Mouse (Mus musculus): Measurements from ENCODE around the gene Tagap. TPM values are rescaled to one million over a fixed set of nuclear protein-coding genes. Genes with fewer than 3 reads are reported as not detected.

The Tagap gene
- polyA plus RNA-seq, 1 experiment from 2014 or later, result 0.55 TPM

- ATAC-seq (ENCODE audit: insufficient number of reproducible peaks, low FRiP score, low TSS enrichment, low read depth), result no peak
- no peaks in the 10 kb centered on the region for H3K9me3 ChIP-seq
- H3K27ac ChIP-seq, result no peak overlapping the region
- H3K4me1 ChIP-seq, result no peaks in the 10 kb centered on the region
- no peak overlapping the region for H3K9ac ChIP-seq
- H3K36me3 ChIP-seq, result no peaks in the 10 kb centered on the region
- no peak overlapping the region for H3K4me2 ChIP-seq
- H3K4me3 ChIP-seq, result no peak overlapping the region
- H3K27me3 ChIP-seq, result no peaks in the 10 kb centered on the region; the same call in 1 of the 2 replicates
- 65% methylated on average over 10 of the region's 10 CpGs for WGBS
These were observed 29.7 kb upstream of the Tagap start for GRCm38 (mm10) chr17:7896047-7896635.

DNA sequence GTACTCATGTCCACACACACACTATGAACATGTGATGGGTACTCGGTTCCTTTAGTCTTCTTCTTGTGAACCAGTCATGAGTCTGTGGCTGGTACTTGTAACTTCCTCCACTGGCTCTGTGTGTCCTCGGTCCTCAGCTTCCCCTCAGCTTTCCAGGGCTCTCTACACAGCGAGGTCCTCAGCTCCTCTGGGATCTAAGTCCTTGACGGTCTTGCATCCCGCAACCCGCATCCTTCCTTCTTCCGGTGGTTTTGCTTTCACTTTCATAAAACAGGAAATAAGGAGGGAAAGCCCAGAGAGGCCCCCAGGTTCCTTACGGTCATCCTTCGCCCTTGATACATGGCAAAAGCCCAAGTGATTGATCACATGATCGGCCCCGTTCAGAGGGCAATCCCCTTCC is 28.7 kb upstream of the Tagap start:
- no peak for ATAC-seq (ENCODE audit: insufficient number of reproducible peaks, low FRiP score, low TSS enrichment, low read depth)
- WGBS, result 74% methylated on average over 11 of the region's 11 CpGs
- Histone ChIP-seq H3K4me1 (no peaks in the 10 kb centered on the region), H3K9me3 (no peaks in the 10 kb centered on the region), H3K27ac (no peak overlapping the region), H3K9ac (no peak overlapping the region), H3K4me2 (no peak overlapping the region), H3K36me3 (no peaks in the 10 kb centered on the region), H3K4me3 (no peak overlapping the region), H3K27me3 (no peaks in the 10 kb centered on the region; the same call in 1 of the 2 replicates)

GRCm38 (mm10) chr17:7897756-7898155 is 28.0 kb upstream of the Tagap start:
- Histone ChIP-seq H3K36me3 (no peaks in the 10 kb centered on the region), H3K27me3 (no peaks in the 10 kb centered on the region; the same call in 1 of the 2 replicates), H3K4me2 (no peak overlapping the region), H3K27ac (no peak overlapping the region), H3K9me3 (no peaks in the 10 kb centered on the region), H3K4me1 (no peaks in the 10 kb centered on the region), H3K9ac (no peak overlapping the region), H3K4me3 (no peak overlapping the region)
- WGBS, result 82% methylated on average over 4 of the region's 4 CpGs
- no peak for ATAC-seq (ENCODE audit: insufficient number of reproducible peaks, low FRiP score, low TSS enrichment, low read depth)

- ATAC-seq (ENCODE audit: insufficient number of reproducible peaks, low FRiP score, low TSS enrichment, low read depth), result no peak
- H3K4me1 ChIP-seq, result no peaks in the 10 kb centered on the region
- no peak overlapping the region for H3K4me3 ChIP-seq
- 61% methylated on average over 6 of the region's 6 CpGs for WGBS
- H3K4me2 ChIP-seq, result no peak overlapping the region
- H3K9ac ChIP-seq, result no peak overlapping the region
- no peaks in the 10 kb centered on the region for H3K9me3 ChIP-seq
- H3K36me3 ChIP-seq, result no peaks in the 10 kb centered on the region
- no peak overlapping the region for H3K27ac ChIP-seq
- no peaks in the 10 kb centered on the region; the same call in 1 of the 2 replicates for H3K27me3 ChIP-seq
These were observed 26.6 kb upstream of the Tagap start for GRCm38 (mm10) chr17:7899233-7899632.

DNA sequence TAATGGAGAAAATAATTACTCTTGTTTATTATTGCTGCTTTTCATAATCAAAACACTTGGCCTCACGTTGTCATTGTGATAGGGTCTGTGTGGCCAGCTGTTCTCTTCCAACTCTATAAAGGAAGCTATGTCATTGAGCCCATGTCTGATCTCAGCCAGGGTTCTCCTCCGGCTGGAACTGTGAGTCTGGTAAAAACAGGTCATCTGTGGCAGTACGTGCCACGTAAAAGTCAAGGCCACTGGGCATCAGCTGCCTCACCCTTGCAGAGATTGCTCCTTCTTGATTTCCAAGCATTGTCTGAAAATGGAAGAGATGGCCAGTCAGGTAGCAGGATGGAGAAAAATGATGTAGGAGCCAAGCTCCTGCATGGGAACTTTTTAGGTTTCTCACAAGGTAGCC is 25.8 kb upstream of the Tagap start:
- H3K27me3 ChIP-seq, result no peaks in the 10 kb centered on the region; the same call in 1 of the 2 replicates
- no peaks in the 10 kb centered on the region for H3K36me3 ChIP-seq
- H3K4me1 ChIP-seq, result no peaks in the 10 kb centered on the region
- no peaks in the 10 kb centered on the region for H3K9me3 ChIP-seq
- ATAC-seq (ENCODE audit: insufficient number of reproducible peaks, low FRiP score, low TSS enrichment, low read depth), result no peak
- H3K27ac ChIP-seq, result no peak overlapping the region
- H3K9ac ChIP-seq, result no peak overlapping the region
- 70% methylated on average over 4 of the region's 4 CpGs for WGBS
- H3K4me3 ChIP-seq, result no peak overlapping the region
- no peak overlapping the region for H3K4me2 ChIP-seq

DNA sequence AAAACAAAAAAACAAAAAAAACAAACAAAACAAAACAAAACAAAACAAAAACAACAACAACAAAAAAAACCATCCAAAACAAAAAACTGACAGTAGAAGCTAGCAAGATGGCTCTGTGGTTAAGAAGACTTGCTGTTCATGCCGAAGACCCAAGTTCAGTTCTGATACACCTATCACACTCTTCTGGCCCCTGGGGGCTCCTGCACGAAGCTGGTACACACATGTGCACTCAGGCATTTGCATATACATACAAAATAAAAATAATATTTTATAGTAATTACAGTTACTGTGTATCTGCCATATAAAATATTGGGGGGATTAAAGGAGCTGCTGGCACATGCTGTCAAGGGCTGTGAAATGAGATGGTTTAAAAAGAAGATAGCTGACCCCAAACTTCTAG is 24.3 kb upstream of the Tagap start:
- no peak for ATAC-seq (ENCODE audit: insufficient number of reproducible peaks, low FRiP score, low TSS enrichment, low read depth)
- H3K9me3 ChIP-seq, result no peaks in the 10 kb centered on the region
- H3K4me3 ChIP-seq, result no peak overlapping the region
- no peaks in the 10 kb centered on the region for H3K27me3 ChIP-seq
- no peak overlapping the region for H3K27ac ChIP-seq
- H3K36me3 ChIP-seq, result no peaks in the 10 kb centered on the region
- no peak overlapping the region for H3K9ac ChIP-seq
- WGBS, result 70% methylated on average over 2 of the region's 2 CpGs
- no peaks in the 10 kb centered on the region for H3K4me1 ChIP-seq
- no peak overlapping the region for H3K4me2 ChIP-seq

GRCm38 (mm10) chr17:7902362-7902761 is 23.4 kb upstream of the Tagap start:
- no peaks in the 10 kb centered on the region for H3K9me3 ChIP-seq
- H3K4me3 ChIP-seq, result no peak overlapping the region
- 63% methylated on average over 3 of the region's 3 CpGs for WGBS
- no peak overlapping the region for H3K9ac ChIP-seq
- H3K4me2 ChIP-seq, result no peak overlapping the region
- H3K27ac ChIP-seq, result no peak overlapping the region
- no peaks in the 10 kb centered on the region for H3K27me3 ChIP-seq
- H3K4me1 ChIP-seq, result no peaks in the 10 kb centered on the region
- H3K36me3 ChIP-seq, result no peaks in the 10 kb centered on the region
- ATAC-seq (ENCODE audit: insufficient number of reproducible peaks, low FRiP score, low TSS enrichment, low read depth), result no peak

DNA sequence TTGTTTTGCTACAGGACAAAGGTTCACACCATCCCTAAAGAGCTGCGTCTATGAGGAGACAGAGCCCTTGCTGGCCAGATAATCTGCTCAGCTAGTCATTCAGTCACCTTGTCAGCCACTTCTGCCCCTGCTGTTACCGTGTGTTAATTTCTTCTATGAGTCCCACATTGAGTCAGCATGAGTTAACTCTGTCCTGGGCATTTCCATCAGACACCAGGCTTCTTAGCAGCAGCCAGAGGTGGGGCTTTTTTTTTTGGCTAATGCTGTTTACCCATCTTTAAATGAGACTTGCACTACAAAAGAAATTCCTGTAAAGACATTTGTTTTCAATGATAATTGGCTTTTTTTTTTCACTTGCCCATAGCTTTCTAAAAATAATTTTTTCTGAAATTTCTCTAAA is 20.8 kb upstream of the Tagap start:
- H3K4me1 ChIP-seq, result no peaks in the 10 kb centered on the region
- H3K27me3 ChIP-seq, result no peaks in the 10 kb centered on the region
- no peak overlapping the region for H3K9ac ChIP-seq
- H3K4me3 ChIP-seq, result no peak overlapping the region
- no peak overlapping the region for H3K27ac ChIP-seq
- H3K36me3 ChIP-seq, result no peaks in the 10 kb centered on the region
- no peaks in the 10 kb centered on the region for H3K9me3 ChIP-seq
- H3K4me2 ChIP-seq, result no peak overlapping the region
- ATAC-seq (ENCODE audit: insufficient number of reproducible peaks, low FRiP score, low TSS enrichment, low read depth), result no peak
- WGBS, result 48% methylated on average over 2 of the region's 2 CpGs

- no peaks in the 10 kb centered on the region for H3K4me1 ChIP-seq
- WGBS, result 43% methylated on average over 4 of the region's 4 CpGs
- no peaks in the 10 kb centered on the region for H3K27me3 ChIP-seq
- H3K9me3 ChIP-seq, result no peaks in the 10 kb centered on the region
- no peak overlapping the region for H3K27ac ChIP-seq
- no peak overlapping the region for H3K4me2 ChIP-seq
- no peaks in the 10 kb centered on the region for H3K36me3 ChIP-seq
- H3K4me3 ChIP-seq, result no peak overlapping the region
- no peak for ATAC-seq (ENCODE audit: insufficient number of reproducible peaks, low FRiP score, low TSS enrichment, low read depth)
- H3K9ac ChIP-seq, result no peak overlapping the region
These were observed 19.7 kb upstream of the Tagap start for GRCm38 (mm10) chr17:7905936-7906685.

DNA sequence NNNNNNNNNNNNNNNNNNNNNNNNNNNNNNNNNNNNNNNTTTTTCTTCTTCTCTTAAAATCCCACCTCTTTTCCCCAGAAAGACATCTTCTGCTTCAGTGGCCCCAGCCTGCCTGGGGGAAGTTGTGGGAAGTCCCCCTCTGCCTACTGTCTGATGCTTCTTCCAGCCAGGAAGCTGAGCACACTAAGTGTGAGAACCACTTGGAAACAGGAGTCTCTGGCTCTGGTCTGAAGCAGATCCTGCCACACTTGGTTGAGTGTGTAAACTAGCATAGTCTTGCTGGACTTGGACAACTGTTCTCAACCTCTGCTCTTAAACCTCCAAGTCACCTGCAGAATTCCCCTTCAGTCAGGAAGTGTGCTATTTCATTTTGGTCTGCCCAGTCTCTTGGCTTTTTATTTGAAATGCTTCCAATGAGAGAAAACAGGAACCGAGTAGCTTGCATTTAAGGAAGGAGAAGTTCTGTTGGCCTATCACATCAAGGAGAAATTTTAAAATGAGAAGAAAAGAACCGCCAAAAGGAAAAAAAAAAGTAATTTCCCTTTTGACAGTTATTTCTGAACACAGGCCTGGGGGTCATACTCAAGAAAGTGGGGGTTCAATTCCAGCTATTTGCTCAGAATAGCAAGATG is 11.1 kb upstream of the Tagap start:
- Histone ChIP-seq H3K9me3 (no peaks in the 10 kb centered on the region), H3K4me1 (no peaks in the 10 kb centered on the region), H3K9ac (no peak overlapping the region), H3K36me3 (no peaks in the 10 kb centered on the region), H3K27me3 (no peaks in the 10 kb centered on the region), H3K4me3 (no peak overlapping the region), H3K4me2 (no peak overlapping the region), H3K27ac (no peak overlapping the region)
- no peak for ATAC-seq (ENCODE audit: insufficient number of reproducible peaks, low FRiP score, low TSS enrichment, low read depth)
- 80% methylated on average over 2 of the region's 2 CpGs for WGBS

GRCm38 (mm10) chr17:7915791-7916190 is 10.0 kb upstream of the Tagap start:
- no peaks in the 10 kb centered on the region for H3K36me3 ChIP-seq
- ATAC-seq (ENCODE audit: insufficient number of reproducible peaks, low FRiP score, low TSS enrichment, low read depth), result no peak
- no peaks in the 10 kb centered on the region for H3K9me3 ChIP-seq
- no peak overlapping the region for H3K4me2 ChIP-seq
- H3K27me3 ChIP-seq, result no peaks in the 10 kb centered on the region
- no peak overlapping the region for H3K9ac ChIP-seq
- H3K4me3 ChIP-seq, result no peak overlapping the region
- H3K4me1 ChIP-seq, result no peaks in the 10 kb centered on the region
- no peak overlapping the region for H3K27ac ChIP-seq
- WGBS, result 80% methylated on average over 9 of the region's 9 CpGs

DNA sequence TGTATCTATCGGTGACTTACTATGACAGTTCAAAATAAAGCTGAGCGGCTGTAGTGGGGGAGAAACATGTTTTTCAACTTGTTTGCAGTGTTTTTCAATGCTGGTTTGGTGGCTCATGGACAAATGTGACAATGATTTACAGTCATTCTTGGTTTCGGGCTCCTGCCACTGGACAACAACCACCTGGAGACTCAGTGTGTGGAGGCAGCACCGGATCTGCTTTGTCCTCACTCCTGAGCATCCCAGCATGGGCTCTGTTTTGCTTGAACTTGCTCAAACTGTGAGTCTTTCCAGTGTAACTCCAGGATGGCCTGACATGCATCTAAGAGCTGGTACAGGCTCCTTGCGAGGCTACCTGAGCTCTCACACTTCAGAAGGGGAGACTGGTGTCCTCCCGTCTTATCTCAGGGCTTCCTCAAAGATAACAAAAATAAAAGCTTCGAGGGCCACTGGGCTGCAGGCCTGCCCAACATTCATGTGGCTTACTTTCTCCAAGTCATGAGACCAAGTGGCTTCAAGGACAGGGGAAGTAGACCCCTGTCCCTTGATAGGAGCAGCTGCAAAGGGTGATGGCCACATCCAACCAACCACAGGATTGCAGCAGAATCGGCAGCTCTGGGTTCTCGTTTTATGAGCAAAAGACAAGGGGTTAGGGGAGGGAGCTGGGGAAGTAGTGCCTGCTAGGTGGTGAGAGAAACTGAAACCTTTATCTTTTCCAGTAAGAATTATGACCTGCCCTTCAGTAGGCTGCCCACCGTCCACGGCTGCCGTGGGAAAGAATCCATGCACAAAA is 8.8 kb upstream of the Tagap start:
- H3K4me1 ChIP-seq, result no peaks in the 10 kb centered on the region
- H3K27ac ChIP-seq, result no peak overlapping the region
- no peak overlapping the region for H3K4me3 ChIP-seq
- no peaks in the 10 kb centered on the region for H3K9me3 ChIP-seq
- H3K9ac ChIP-seq, result no peak overlapping the region
- H3K4me2 ChIP-seq, result no peak overlapping the region
- no peaks in the 10 kb centered on the region for H3K36me3 ChIP-seq
- 62% methylated on average over 12 of the region's 12 CpGs for WGBS
- no peaks in the 10 kb centered on the region for H3K27me3 ChIP-seq
- no peak for ATAC-seq (ENCODE audit: insufficient number of reproducible peaks, low FRiP score, low TSS enrichment, low read depth)
